Mouse (Mus musculus) liver, embryonic 14 days (tissue): ENCODE data around the gene Ccnt1. TPM values are rescaled to one million over a fixed set of nuclear protein-coding genes. Genes with fewer than 3 reads are reported as not detected.

Experiments used
- polyA plus RNA-seq: library from polyadenylated mRNA; depleted of rRNA; stranded (reverse); fragments of >200 nt; gene quantifications from 2 replicates; pipeline ENCODE4 v1.2.3, GENCODE M21; 2012; rRNA removed

The Ccnt1 gene
- 8.6 and 10.0 TPM in 2 replicates for polyA plus RNA-seq

GRCm38 (mm10) chr15:98570873-98571538 lies at the start of gene Ccnt1, which contains the start of gene 4930415O20Rik:
TSS of gene Ccnt1 (minus strand) at chr15:98570923.
TSS of gene 4930415O20Rik (plus strand) at chr15:98571004.

DNA sequence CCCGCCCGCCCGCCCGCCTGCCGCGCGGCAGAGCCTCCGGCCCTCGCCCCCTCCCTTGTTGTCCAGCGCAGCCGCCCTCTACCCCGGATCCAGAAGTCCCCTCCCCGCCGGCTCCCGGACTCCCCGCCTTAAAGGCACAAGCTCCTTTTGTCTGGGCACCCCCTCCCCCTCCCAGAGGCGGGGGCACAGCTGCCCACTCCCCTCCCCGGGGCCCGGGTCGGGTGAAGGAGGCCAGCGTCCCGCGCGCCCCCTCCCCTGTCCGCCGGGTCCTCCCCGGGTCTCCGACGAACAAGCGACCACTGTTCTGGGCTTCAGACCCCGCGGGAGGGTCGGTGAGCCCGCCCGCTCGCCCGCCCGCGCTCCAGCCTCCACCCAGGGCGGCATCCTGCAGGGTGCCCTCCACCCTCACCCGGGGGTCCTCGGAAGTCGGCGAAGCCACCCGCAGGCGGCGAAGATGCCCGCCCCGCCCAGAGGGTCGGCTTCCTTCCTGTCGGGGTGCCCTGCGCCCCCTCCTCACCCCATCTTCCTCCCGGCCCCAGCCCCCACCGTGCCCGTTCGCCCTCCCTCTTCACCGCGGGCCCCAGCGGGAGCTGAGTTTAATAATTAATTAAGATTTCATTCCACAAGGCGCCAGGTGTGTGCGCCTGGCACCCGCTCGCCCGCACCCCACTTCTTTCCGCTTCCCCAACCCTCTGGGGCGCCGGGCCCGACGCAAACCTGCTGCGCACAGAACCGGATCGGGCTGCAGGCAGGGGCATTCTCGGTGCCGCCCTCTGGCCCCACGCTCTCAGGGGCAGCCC lies 38.8 kb upstream of the Ccnt1 start, which contains the start of gene Adcy6:
Gene Adcy6 (minus strand): TSS at position 746 of the 800 bp plus-strand sequence.

GRCm38 (mm10) chr15:98533881-98534627 lies 36.7 kb downstream of the Ccnt1 start, which contains the start of gene Kansl2:
TSS of gene Kansl2 (minus strand) at chr15:98534264.

DNA sequence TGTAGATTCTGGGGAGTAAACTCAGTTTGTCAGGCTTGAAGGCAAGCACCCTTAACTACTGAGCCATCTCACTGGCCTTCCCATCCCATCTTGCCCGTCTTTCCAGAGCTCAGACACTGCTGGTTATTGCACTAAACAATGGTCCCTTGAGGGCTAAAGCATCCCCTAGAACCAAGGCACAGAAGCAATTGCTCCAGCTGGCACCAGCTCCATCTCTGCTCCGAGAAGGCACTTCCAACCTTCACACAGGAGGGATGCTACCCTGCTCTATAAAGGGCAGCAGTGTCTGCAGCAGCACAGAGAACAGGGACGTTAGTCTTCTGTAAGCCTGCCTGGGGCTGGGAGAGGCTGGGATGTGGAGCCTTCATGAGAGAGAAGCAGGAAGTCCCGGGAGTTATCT lies 78.6 kb downstream of the Ccnt1 start, which contains the start of gene Olfr279:
Gene Olfr279 (plus strand): TSS at position 301 of the 400 bp plus-strand sequence.

Other genes starting within 250 kb of the Ccnt1 start
- not detected in 2 replicates for gene Olfr284, start 229.9 kb downstream of the Ccnt1 start, polyA plus RNA-seq
- not detected in 2 replicates for gene Olfr283, start 190.0 kb downstream of the Ccnt1 start, polyA plus RNA-seq
- not detected in 2 replicates for gene Olfr282, start 139.7 kb downstream of the Ccnt1 start, polyA plus RNA-seq
- gene Olfr281, start 118.3 kb downstream of the Ccnt1 start, polyA plus RNA-seq, result not detected in 2 replicates
- gene OR5BS1P, start 101.0 kb downstream of the Ccnt1 start, polyA plus RNA-seq, result not detected in 2 replicates
- gene Lalba, start 88.2 kb downstream of the Ccnt1 start, polyA plus RNA-seq, result not detected in 2 replicates
- not detected in 2 replicates for gene Olfr279, start 78.5 kb downstream of the Ccnt1 start, polyA plus RNA-seq
- gene Kansl2, start 36.7 kb downstream of the Ccnt1 start, polyA plus RNA-seq, result 21.1 and 25.0 TPM in 2 replicates
- not detected in 2 replicates for gene 4930415O20Rik, start 81 bp upstream of the Ccnt1 start, polyA plus RNA-seq
- 11.1 and 13.4 TPM in 2 replicates for gene Adcy6, start 39.2 kb upstream of the Ccnt1 start, polyA plus RNA-seq
- gene Cacnb3, start 59.9 kb upstream of the Ccnt1 start, polyA plus RNA-seq, result 0.82 and 1.4 TPM in 2 replicates
- 24.9 and 26.3 TPM in 2 replicates for gene Ddx23, start 92.0 kb upstream of the Ccnt1 start, polyA plus RNA-seq
- gene Rnd1, start 106.5 kb upstream of the Ccnt1 start, polyA plus RNA-seq, result 0.52 and 0.66 TPM in 2 replicates
- gene Ccdc65, start 137.3 kb upstream of the Ccnt1 start, polyA plus RNA-seq, result not detected in 2 replicates
- 63.5 and 71.3 TPM in 2 replicates for gene Fkbp11, start 157.3 kb upstream of the Ccnt1 start, polyA plus RNA-seq
- gene Arf3, start 192.3 kb upstream of the Ccnt1 start, polyA plus RNA-seq, result 14.4 and 15.5 TPM in 2 replicates
- 0.01 and 0.05 TPM in 2 replicates for gene Wnt10b, start 207.2 kb upstream of the Ccnt1 start, polyA plus RNA-seq
- gene Wnt1, start 218.9 kb upstream of the Ccnt1 start, polyA plus RNA-seq, result not detected in 2 replicates
- gene Ddn, start 238.6 kb upstream of the Ccnt1 start, polyA plus RNA-seq, result 0.02 and 0.03 TPM in 2 replicates